Mouse (Mus musculus): ENCODE measurements around the gene Utp14b.

Utp14b gene

GRCm38 (mm10) chr1:78688149-78688548 lies 30.3 kb downstream of the Utp14b start:
- DNase-seq = no peak

- no peak for DNase-seq
Observed at GRCm38 (mm10) chr1:78694503-78695258, 36.8 kb downstream of the Utp14b start.

- no peak for DNase-seq
Observed at GRCm38 (mm10) chr1:78696305-78696704, 38.5 kb downstream of the Utp14b start.

GRCm38 (mm10) chr1:78696903-78697302 lies 39.1 kb downstream of the Utp14b start:
- DNase-seq = no peak

GRCm38 (mm10) chr1:78698138-78698537 lies 40.3 kb downstream of the Utp14b start:
- DNase-seq = no peak

GRCm38 (mm10) chr1:78701740-78702139 lies 43.9 kb downstream of the Utp14b start:
- no peak for DNase-seq

GRCm38 (mm10) chr1:78702282-78702963 lies 44.6 kb downstream of the Utp14b start:
- no peak for DNase-seq

GRCm38 (mm10) chr1:78702964-78703285 lies 45.1 kb downstream of the Utp14b start:
- DNase-seq = no peak

- DNase-seq = no peak
Observed at GRCm38 (mm10) chr1:78706338-78706737, 48.5 kb downstream of the Utp14b start.

GRCm38 (mm10) chr1:78707280-78707679 lies 49.4 kb downstream of the Utp14b start:
- DNase-seq = peak; percentile 24

- no peak for DNase-seq
Observed at GRCm38 (mm10) chr1:78710026-78710425, 52.2 kb downstream of the Utp14b start.

- DNase-seq = no peak
Observed at GRCm38 (mm10) chr1:78710613-78711329, 52.9 kb downstream of the Utp14b start.
